Mouse (Mus musculus) E14TG2a.4 (cell line): ENCODE measurements at regions not wholly inside any gene's neighbourhood (a gene's known extent, or its start where the extent isn't known, plus 50 kb on each side); places are given as distances from the start of the nearest gene placed in this dataset.

Source experiments
- H3K27me3 ChIP-seq: 2 replicates; pipeline ENCODE4 v1.6.1; 2014; ENCODE audit warnings: low read length, control low read depth; ENCODE audit not compliant: insufficient read depth
- H3K36me3 ChIP-seq: 2 replicates; pipeline ENCODE4 v1.6.1; 2014; ENCODE audit warnings: low read length, control low read depth; ENCODE audit not compliant: insufficient read depth
- H3K4me1 ChIP-seq: replicated peaks from 2 replicates; pipeline ENCODE4 v1.6.1; 2014; ENCODE audit warnings: low read depth, low read length, control low read depth
- H3K4me3 ChIP-seq: replicated peaks from 2 replicates; pipeline ENCODE4 v1.5.1; 2014; ENCODE audit warnings: mild to moderate bottlenecking, low read length
- H3K9me3 ChIP-seq: 2 replicates; pipeline ENCODE4 v1.6.1; 2014; ENCODE audit warnings: low read length, control low read depth
- CTCF ChIP-seq: conservative IDR thresholded peaks from 2 replicates; pipeline ENCODE4 v1.5.1; 2014; ENCODE audit warnings: low read length
- NANOG ChIP-seq: IDR thresholded peaks from 2 replicates; pipeline ENCODE4 v1.6.1; 2014; ENCODE audit warnings: borderline replicate concordance, low read length, mixed read lengths
- POU5F1 ChIP-seq: IDR thresholded peaks from 2 replicates; pipeline ENCODE4 v1.6.1; 2014; ENCODE audit warnings: low read length, borderline replicate concordance

DNA sequence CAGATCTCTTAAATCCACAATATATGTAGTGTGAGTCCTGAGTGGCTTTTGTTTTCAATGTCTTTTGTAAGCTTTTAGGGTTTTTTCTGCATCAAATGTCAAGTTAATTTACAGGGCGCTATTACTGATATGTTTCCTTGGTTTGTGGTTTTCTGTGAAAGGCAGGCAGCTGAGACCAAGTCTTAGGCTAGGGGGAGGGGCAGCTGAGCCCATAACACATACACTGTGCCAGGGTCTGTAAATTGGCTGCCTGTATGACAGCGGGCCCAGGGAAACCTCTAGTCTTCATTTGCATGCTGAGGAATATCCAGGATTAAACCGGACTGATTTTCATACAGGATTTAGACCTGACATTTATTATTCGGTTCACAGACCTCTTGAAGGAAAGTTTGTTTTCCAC is 353.2 kb upstream of the Tmem161b start:
- H3K27me3 ChIP-seq = no peaks in the 10 kb centered on the region
- no peaks in the 10 kb centered on the region for H3K36me3 ChIP-seq
- TF ChIP-seq NANOG = no peak
- no peaks in the 10 kb centered on the region for H3K9me3 ChIP-seq
- no peak overlapping the region for H3K4me3 ChIP-seq
- no peaks in the 10 kb centered on the region for H3K4me1 ChIP-seq

DNA sequence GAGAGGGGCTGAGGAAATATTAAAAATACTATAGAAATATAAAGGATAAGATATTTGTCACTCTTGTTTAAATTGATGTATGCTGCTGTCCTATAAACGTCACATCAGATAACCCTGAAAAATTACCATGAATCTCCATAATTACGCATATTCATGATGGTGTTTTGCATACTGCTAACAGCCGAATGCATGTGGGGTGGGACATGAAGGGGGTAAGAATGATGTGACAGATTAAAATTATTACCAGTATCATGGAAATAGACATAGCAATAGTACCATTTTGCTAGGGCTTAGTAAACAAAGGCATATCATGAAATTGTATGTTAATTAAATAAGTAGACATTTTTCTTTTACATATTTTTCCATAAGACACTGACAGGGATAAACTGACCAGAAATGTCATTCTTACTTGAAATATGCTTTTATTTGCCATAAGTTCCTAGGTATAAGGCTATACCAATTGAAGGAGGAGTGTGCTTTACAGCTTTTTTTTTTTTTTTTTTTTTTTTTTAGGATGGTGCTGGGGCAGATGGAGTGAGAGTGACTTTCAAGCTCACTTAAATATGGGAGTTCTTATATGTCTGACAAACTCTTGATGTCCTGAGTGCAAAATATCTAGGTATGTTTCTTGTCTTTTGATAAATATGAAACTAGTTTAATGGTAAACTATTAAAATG is 349.8 kb upstream of the Tmem161b start:
- TF ChIP-seq CTCF (no peak), NANOG (no peak), POU5F1 (no peak)
- Histone ChIP-seq H3K4me3 (no peak overlapping the region), H3K36me3 (no peaks in the 10 kb centered on the region), H3K27me3 (no peaks in the 10 kb centered on the region), H3K9me3 (no peaks in the 10 kb centered on the region), H3K4me1 (no peaks in the 10 kb centered on the region)

- Histone ChIP-seq H3K27me3 (no peaks in the 10 kb centered on the region), H3K4me1 (no peaks in the 10 kb centered on the region), H3K9me3 (no peaks in the 10 kb centered on the region), H3K4me3 (no peak overlapping the region), H3K36me3 (no peaks in the 10 kb centered on the region)
- TF ChIP-seq CTCF (no peak), NANOG (no peak), POU5F1 (no peak)
Observed at GRCm38 (mm10) chr13:83872887-83873286, 349.2 kb upstream of the Tmem161b start.

DNA sequence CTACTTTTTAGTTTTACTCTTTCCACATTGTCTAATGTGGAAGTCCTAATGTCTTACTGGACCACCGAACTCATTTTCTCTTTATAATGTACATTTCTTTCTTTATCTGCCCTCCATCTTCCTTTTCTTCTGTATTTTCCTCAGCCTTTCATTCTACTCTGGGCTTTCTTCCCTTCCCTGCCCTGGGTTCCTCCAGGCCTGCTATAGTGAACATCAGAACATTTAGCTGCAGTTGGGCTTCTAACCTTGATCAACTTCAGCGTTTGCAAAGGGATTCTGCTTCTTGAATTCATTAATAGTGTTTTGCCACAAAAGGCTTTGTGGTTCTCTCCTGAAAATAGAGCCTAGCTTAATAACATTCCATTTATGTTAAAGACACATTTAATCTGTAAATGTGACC is 342.5 kb upstream of the Tmem161b start:
- Histone ChIP-seq H3K9me3 (no peaks in the 10 kb centered on the region), H3K4me1 (no peaks in the 10 kb centered on the region), H3K4me3 (no peak overlapping the region), H3K36me3 (no peaks in the 10 kb centered on the region), H3K27me3 (no peaks in the 10 kb centered on the region)
- TF ChIP-seq POU5F1 (no peak), CTCF (no peak), NANOG (no peak)

DNA sequence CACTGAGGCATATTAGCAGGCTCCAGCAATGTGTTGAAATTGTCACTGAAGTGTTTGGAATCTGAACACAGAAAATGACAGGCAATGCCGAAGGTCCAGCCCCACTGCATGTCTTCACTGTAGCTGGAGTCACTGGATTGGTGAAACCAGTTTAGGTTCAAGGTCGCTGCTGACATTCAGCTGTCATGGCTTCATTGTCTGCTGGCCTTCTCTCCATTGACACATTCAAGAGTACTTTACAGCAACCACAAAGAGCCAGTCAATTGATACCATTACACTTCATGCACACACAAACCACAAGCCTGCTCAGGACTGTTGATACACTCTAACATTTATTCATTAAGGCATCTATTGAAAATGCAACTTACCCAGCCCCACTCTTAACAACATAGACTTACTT is 341.8 kb upstream of the Tmem161b start:
- TF ChIP-seq POU5F1 (no peak), CTCF (no peak), NANOG (peak; percentile 44; the same call in 1 of the 2 replicates)
- H3K36me3 ChIP-seq = no peaks in the 10 kb centered on the region
- H3K4me3 ChIP-seq = no peak overlapping the region
- H3K9me3 ChIP-seq = no peaks in the 10 kb centered on the region
- no peaks in the 10 kb centered on the region for H3K4me1 ChIP-seq
- H3K27me3 ChIP-seq = no peaks in the 10 kb centered on the region

GRCm38 (mm10) chr13:83880772-83881171 is 341.3 kb upstream of the Tmem161b start:
- no peaks in the 10 kb centered on the region for H3K36me3 ChIP-seq
- no peaks in the 10 kb centered on the region for H3K27me3 ChIP-seq
- TF ChIP-seq POU5F1 (no peak), NANOG (no peak), CTCF (no peak)
- H3K4me3 ChIP-seq = no peak overlapping the region
- no peaks in the 10 kb centered on the region for H3K4me1 ChIP-seq
- H3K9me3 ChIP-seq = no peaks in the 10 kb centered on the region

DNA sequence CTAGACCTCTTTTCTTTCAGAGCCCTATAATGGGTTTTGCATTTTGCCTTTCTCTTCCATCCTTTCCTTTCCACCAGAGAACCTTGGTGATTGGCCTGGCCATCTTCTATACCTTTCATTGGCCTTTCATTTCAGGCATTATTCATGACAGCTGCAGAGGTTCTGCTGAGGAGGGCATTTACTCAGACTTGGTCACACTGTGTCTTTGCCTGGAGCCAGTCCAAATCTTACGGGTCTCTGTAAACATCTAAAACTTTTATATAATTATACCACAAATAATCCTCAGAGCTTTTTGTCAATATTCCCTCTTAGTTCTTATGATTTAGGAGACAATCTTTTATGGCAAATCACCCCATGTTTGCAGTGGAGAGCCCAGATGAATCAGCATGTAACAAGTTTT is 339.3 kb upstream of the Tmem161b start:
- Histone ChIP-seq H3K36me3 (no peaks in the 10 kb centered on the region), H3K9me3 (no peaks in the 10 kb centered on the region), H3K4me3 (no peak overlapping the region), H3K4me1 (no peaks in the 10 kb centered on the region), H3K27me3 (no peaks in the 10 kb centered on the region)
- TF ChIP-seq NANOG (no peak), CTCF (no peak), POU5F1 (no peak)

GRCm38 (mm10) chr13:83883821-83884220 is 338.3 kb upstream of the Tmem161b start:
- TF ChIP-seq NANOG (no peak), POU5F1 (no peak), CTCF (no peak)
- no peaks in the 10 kb centered on the region for H3K9me3 ChIP-seq
- H3K27me3 ChIP-seq = no peaks in the 10 kb centered on the region
- no peaks in the 10 kb centered on the region for H3K36me3 ChIP-seq
- no peak overlapping the region for H3K4me3 ChIP-seq
- H3K4me1 ChIP-seq = no peaks in the 10 kb centered on the region

- H3K9me3 ChIP-seq = no peaks in the 10 kb centered on the region
- H3K4me3 ChIP-seq = no peak overlapping the region
- no peaks in the 10 kb centered on the region for H3K27me3 ChIP-seq
- H3K36me3 ChIP-seq = no peaks in the 10 kb centered on the region
- H3K4me1 ChIP-seq = no peaks in the 10 kb centered on the region
- TF ChIP-seq CTCF = no peak
- no peak for TF ChIP-seq NANOG
- TF ChIP-seq POU5F1 = no peak
Observed at GRCm38 (mm10) chr13:83884226-83884625, 337.9 kb upstream of the Tmem161b start.
